Mouse (Mus musculus) thymus, postnatal 10 days (tissue): ENCODE data around the gene Ajm1.

Source experiments
- DNase-seq, 2 experiments: peaks; one replicate each; pipeline ENCODE4 v3.0.0; 2021; ENCODE audit warnings: low spot score in 2 of 2

Gene Ajm1

DNA sequence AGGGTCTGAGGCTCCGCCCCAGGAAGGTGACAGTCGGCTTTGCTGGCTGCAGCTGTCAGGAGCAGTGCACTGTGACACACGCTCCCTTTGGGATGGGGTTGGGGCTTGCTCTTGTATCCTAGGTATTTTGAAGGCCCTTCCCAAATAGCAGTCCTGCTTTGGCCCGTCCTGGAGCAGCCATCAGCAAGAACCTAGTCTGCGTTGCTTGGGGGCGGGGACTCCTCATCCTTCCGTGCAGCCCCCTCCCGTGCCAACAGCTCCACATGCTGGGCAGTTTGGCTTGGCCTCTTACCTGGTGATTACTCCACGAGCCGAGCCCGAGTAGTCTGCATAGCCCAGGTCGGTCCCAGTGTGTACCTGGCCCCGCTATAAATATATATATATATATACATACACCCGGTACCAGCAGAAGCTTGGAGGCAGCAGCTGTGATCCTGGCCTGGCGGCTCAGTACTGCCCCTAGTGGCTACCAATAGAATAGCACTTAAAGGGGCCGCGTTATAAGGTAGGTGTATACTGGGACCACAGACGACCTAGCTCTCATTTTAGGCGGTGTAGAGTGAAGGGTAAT, at the start of gene Ajm1:
TSS of gene Ajm1 (minus strand) at position 464 of the 571 bp plus-strand sequence.
- DNase-seq: peak; percentile 52 to 78

GRCm38 (mm10) chr2:25628738-25629137, 47.2 kb upstream of the Ajm1 start:
- no peak for DNase-seq

DNA sequence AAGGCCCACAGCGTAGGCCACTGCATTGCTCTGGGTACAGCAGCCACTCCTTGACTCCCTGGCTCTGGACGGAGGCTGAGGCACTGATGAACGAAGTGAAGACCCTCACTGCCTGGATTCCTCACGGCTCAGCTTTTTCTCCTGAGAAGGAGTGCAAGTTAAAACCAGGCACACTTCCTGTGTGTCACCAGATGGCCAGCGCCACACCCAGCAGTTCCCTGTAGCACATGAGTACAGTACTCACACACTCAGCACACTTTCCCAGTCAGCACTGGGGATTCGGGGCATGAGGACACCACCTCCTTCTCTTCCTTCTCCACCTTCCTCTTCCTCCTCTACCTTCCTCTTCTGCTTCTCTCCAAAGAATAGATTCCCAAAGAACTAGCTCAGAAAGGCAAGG, 46.3 kb upstream of the Ajm1 start, which contains the start of gene Fcna:
TSS of gene Fcna (minus strand) at position 220 of the 400 bp plus-strand sequence.
- DNase-seq: no peak

GRCm38 (mm10) chr2:25625986-25626385, 44.4 kb upstream of the Ajm1 start:
- no peak for DNase-seq

GRCm38 (mm10) chr2:25621229-25622200, 40.0 kb upstream of the Ajm1 start, which contains the start of gene Tmem141:
Gene Tmem141, minus strand, starts transcription at chr2:25622005.
- DNase-seq: peak; percentile 12 to 70

- DNase-seq: no peak
Observed at GRCm38 (mm10) chr2:25620852-25621228, 39.3 kb upstream of the Ajm1 start.

DNA sequence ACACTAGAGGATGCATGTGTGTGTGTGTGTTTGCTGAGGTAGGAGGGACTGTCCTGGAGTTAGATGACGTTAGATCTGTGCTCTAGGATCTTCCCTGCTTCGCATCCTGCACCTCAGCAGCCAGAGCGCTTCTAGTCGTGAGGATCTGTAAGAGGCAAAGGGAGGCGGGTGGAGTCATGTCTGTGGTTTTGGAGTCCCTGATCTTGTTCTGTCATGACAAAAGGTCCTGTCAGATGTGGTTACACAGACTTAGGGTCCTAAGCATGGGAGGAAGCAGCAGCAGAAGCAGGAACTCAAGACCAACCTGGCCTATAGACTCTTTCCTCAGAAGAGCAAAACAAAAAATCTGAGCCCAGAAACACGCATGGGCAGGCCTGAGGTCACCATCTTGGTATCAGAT, 38.8 kb upstream of the Ajm1 start:
- no peak for DNase-seq

DNA sequence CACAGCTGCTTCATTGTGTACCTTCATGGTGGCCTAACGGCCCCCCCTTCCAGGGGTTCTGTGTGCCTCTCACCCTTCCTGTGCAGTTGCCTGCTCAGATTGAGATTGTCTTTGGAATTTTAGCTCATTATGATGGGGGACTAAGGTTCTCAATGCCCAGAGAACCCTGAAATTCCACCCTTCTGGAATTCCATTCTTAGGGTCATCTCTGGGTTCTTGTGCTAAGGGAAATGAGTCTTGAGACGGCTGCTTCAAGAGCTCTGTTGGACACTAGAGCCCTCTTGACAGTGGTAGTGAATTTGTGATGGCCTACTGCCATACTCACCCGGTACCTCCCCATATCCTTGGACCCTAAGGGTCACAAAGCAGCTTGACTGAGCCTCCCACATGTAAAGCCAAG, 36.0 kb upstream of the Ajm1 start, which contains the start of gene Ccdc183:
TSS of gene Ccdc183 (minus strand) at position 101 of the 400 bp plus-strand sequence.
- no peak for DNase-seq

- DNase-seq: no peak
Observed at GRCm38 (mm10) chr2:25616398-25616797, 34.8 kb upstream of the Ajm1 start.

DNA sequence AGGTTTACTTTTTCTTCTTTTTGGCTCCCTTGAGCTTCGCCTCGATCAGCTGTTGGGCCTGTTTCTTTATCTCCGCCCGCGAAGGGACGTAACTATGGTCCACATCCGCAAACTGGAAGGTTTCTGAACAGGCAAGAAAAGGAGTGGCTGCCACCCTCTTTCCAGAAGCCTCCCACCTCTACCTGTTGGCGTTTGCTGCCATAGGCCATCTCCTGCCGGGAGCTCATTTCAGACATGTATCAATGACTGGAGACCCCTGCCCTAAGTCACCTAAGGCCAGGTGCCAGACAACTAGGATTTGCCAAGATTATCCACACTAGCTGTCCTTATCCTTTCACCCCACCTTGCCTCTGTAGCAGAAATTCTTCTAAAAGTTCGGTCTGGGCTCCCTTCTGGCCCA, 27.1 kb upstream of the Ajm1 start:
- no peak for DNase-seq

GRCm38 (mm10) chr2:25607761-25608622, 26.4 kb upstream of the Ajm1 start, which contains the start of gene Rabl6:
Gene Rabl6, minus strand, starts transcription at chr2:25608521.
- peak; percentile 78 to 84 for DNase-seq

- no peak for DNase-seq
Observed at GRCm38 (mm10) chr2:25602526-25602925, 21.0 kb upstream of the Ajm1 start.

DNA sequence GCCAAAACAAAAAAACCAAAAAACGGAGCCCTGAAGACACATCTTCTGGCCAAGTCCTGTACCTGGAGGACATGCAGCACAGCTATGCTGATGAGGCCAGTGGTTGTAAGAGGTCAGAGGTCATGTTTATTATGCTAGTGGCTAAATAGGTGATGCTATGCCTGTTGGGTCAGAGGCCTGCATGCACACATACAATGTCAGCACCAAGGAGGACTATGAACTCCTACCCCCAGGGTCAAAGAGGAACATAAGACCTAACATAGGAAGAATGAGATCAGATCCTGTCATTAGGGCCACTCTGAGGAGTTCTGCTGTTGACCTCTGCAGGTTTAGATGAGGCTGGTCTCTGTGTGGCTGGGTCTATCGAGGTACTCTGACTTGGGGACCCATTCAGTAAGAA, 18.5 kb upstream of the Ajm1 start:
- DNase-seq: no peak

DNA sequence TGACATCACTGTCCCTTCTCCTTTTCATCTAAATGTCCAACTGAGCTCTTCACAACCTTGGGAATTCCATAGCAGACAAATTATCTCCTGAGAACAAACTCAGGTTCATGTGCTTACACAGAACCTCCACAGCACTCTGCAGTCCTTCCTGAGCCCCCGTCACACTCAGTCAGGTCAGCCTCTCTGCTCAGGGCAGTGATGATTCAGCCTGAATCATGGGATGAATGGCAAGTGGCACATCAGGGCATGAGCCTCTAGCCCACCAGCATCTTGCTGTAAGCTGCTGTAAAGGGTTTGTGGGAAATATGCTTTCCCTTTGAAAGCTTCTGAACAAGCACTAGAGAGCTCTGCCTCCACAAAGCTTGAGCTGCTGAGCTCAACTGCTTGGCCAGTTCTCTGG, 17.2 kb upstream of the Ajm1 start:
- DNase-seq: no peak

GRCm38 (mm10) chr2:25596765-25597510, 15.4 kb upstream of the Ajm1 start:
- DNase-seq: no peak

DNA sequence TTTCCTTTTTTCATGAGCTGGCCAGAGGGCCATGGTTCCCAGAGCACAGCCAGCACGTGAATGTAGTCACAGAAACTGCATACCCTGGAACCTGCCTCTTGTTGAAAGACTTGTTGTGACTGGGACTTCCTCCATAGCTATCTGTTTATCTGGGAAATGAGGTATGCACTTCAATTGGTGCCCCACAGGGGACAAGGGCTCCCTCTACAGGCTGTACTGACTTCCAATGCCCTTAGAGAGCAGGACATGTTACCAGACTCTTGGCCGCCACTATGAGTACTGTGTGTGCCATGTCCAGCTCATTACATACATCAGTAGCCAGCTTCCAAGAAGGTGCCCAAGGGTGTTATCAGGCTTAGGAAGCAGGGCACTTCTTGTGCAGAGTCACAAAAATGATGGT, 10.3 kb upstream of the Ajm1 start:
- DNase-seq: peak in 1 of 2 experiments; percentile 54

GRCm38 (mm10) chr2:25588227-25588907, 6.8 kb upstream of the Ajm1 start:
- no peak for DNase-seq

DNA sequence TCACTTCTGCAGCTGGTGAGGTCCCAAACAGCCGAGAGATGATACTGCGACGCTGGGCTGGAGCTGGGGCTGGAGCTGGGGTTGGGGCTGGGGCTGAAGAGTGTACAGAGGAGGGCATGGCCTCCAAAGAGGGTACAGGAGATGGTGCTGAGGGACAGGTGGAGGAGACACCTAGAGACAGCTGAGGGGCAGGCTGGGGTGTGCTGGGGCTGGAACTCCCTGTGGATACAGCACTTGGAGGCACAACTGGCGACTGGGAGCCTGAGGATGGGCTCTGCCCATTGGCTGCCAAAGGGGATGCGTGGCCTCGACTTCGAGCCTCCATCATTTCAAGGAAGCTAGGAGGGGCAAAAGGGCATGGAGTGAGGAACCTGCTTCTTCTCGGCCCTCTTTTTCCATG, 5.7 kb upstream of the Ajm1 start:
- DNase-seq: no peak

GRCm38 (mm10) chr2:25585601-25586000, 4.0 kb upstream of the Ajm1 start:
- no peak for DNase-seq

DNA sequence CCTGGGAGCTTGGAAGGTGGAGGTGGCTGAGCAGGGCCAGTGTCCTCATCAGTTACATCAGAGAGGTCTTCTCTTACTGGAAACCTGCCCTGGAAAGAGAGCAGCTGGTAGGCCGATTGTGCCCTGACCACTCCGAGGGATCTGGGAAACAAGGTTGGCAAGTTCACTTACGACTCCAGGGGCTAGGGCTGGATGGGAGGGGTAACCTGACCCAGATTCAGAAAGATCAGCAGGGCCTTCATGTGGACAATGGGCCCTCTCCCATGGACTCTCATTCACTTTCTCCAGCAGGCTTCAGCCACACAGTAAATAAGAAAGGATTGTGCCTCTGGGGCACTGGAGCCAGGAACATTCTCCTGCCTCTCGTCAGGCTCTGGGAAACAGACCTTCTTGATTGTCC, 3.3 kb upstream of the Ajm1 start:
- no peak for DNase-seq

DNA sequence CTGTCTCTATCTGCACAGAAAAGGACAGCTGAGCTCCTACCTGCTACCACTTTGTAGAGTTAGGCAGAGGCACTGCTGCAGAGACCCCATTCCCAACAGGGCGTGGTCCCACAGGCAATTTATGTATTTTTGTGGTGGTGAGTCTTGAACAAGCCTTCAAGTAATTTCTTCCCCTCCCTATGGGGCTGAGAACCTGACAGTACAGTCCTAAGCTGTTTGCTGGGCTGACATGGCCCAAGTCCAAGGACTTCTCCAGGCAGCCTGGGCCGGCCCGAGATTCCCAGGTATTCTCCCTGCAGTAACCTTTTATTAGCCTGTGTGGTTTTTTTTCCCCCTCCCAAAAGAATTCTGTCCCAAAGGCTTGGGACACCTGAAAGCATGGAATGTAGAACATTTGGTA, 2.6 kb upstream of the Ajm1 start:
- DNase-seq: no peak
